Mouse (Mus musculus): Measurements from ENCODE around the gene Sik3. TPM values are rescaled to one million over a fixed set of nuclear protein-coding genes. Genes with fewer than 3 reads are reported as not detected.

Gene Sik3
- polyA plus RNA-seq (2016; fragmentation: Nextera tagmentation; extraction: Ambion mirVana) = 8.4 and 9.9 TPM in 2 replicates

- 3% methylated on average over 77 of the region's 78 CpGs for WGBS
- no peaks in the 10 kb centered on the region for H3K36me3 ChIP-seq (replicated peaks)
- peaks cover 52% of the 10 kb centered on the region for H3K4me1 ChIP-seq
- no peaks in the 10 kb centered on the region for H3K27me3 ChIP-seq (replicated peaks; ENCODE audit: low read depth, poor library complexity, severe bottlenecking)
- H3K9me3 ChIP-seq = no peaks in the 10 kb centered on the region
- peak; percentile 97 for DNase-seq (ENCODE audit: low spot score)
- peak within 1 kb of the TSS; percentile 97 for H3K27ac ChIP-seq (replicated peaks)
- peak within 1 kb of the TSS; percentile 84 for H3K4me3 ChIP-seq
These were observed at the start of gene Sik3, which contains the start of gene Pafah1b2 for GRCm38 (mm10) chr9:46012091-46013008. TSS of gene Sik3 (plus strand) at chr9:46012820. TSS of gene Pafah1b2 (minus strand) at chr9:46012690.

GRCm38 (mm10) chr9:45963577-45963976 is 49.0 kb upstream of the Sik3 start:
- H3K4me1 ChIP-seq = 0 out of 2 replicates have a peak, but pooled peaks cover 3% of the 10 kb centered on the region
- 92% methylated on average over 6 of the region's 6 CpGs for WGBS
- no peak overlapping the region for H3K4me3 ChIP-seq
- DNase-seq (ENCODE audit: low spot score) = no peak
- H3K9me3 ChIP-seq = no peaks in the 10 kb centered on the region
- peaks cover 85% of the 10 kb centered on the region for H3K36me3 ChIP-seq (replicated peaks)
- H3K27me3 ChIP-seq (replicated peaks; ENCODE audit: low read depth, poor library complexity, severe bottlenecking) = no peaks in the 10 kb centered on the region
- no peak overlapping the region for H3K27ac ChIP-seq (replicated peaks)

GRCm38 (mm10) chr9:45976884-45977283 is 35.7 kb upstream of the Sik3 start:
- WGBS = 83% methylated on average over 2 of the region's 2 CpGs

DNA sequence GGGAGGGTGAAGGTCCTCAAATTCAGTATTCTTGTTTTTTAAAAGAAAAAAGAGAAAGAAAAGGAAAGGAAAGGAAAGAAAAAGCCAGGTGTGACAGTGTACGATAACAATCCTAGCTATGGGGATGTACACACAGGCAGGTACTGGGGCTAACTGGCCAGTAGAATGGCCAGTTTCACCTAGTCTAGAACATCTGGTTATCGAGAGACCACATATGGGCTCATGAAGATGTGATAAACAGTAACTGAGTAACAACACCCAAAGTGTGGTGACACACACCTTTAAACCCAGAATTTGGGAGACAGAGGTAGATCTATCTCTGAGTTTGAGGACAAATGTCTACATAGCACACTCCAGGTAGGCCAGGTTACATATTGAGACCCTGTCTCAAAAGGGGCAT is 32.8 kb upstream of the Sik3 start:
- WGBS = 95% methylated on average over 2 of the region's 2 CpGs
- DNase-seq (ENCODE audit: low spot score) = no peak
- no peaks in the 10 kb centered on the region for H3K27me3 ChIP-seq (replicated peaks; ENCODE audit: low read depth, poor library complexity, severe bottlenecking)
- peaks cover 61% of the 10 kb centered on the region for H3K36me3 ChIP-seq (replicated peaks)
- H3K4me1 ChIP-seq = peaks cover 21% of the 10 kb centered on the region
- H3K9me3 ChIP-seq = no peaks in the 10 kb centered on the region
- H3K27ac ChIP-seq (replicated peaks) = no peak overlapping the region
- no peak overlapping the region for H3K4me3 ChIP-seq

More at GRCm38 (mm10) chr9:45976884-45977283, 35.7 kb upstream of the Sik3 start:
- no peaks in the 10 kb centered on the region for H3K27me3 ChIP-seq (replicated peaks; ENCODE audit: low read depth, poor library complexity, severe bottlenecking)
- no peak for DNase-seq (ENCODE audit: low spot score)
- peaks cover 76% of the 10 kb centered on the region for H3K36me3 ChIP-seq (replicated peaks)
- H3K9me3 ChIP-seq = no peaks in the 10 kb centered on the region
- no peak overlapping the region for H3K27ac ChIP-seq (replicated peaks)
- peaks cover 3% of the 10 kb centered on the region; the same call in 1 of the 2 replicates for H3K4me1 ChIP-seq
- H3K4me3 ChIP-seq = no peak overlapping the region

GRCm38 (mm10) chr9:45980611-45981010 is 32.0 kb upstream of the Sik3 start:
- no peak overlapping the region for H3K4me3 ChIP-seq
- H3K9me3 ChIP-seq = no peaks in the 10 kb centered on the region
- H3K36me3 ChIP-seq (replicated peaks) = peaks cover 53% of the 10 kb centered on the region
- 93% methylated on average over 1 of the region's 1 CpGs for WGBS
- no peak for DNase-seq (ENCODE audit: low spot score)
- H3K4me1 ChIP-seq = peaks cover 29% of the 10 kb centered on the region
- no peaks in the 10 kb centered on the region for H3K27me3 ChIP-seq (replicated peaks; ENCODE audit: low read depth, poor library complexity, severe bottlenecking)
- H3K27ac ChIP-seq (replicated peaks) = no peak overlapping the region

DNA sequence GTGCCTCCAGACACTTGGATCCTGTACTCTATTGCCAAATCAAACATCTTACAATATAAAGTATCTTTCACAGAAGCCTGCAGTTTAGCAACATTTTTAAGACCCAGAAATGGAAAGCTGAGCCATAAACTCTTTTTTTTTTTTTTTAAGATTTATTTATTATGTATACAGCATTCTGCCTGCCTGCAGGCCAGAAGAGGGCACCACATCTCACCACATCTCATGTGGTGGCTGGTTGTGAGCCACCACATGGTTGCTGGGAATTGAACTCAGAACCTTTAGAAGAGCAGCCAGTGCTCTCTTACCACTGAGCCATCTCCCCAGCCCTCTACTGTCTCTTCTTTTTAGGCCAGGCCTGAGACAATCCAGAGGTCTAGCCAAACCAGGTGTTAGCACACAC is 31.3 kb upstream of the Sik3 start:
- H3K36me3 ChIP-seq (replicated peaks) = peaks cover 46% of the 10 kb centered on the region
- H3K27me3 ChIP-seq (replicated peaks; ENCODE audit: low read depth, poor library complexity, severe bottlenecking) = no peaks in the 10 kb centered on the region
- no peak overlapping the region for H3K4me3 ChIP-seq
- no peaks in the 10 kb centered on the region for H3K9me3 ChIP-seq
- H3K4me1 ChIP-seq = peaks cover 33% of the 10 kb centered on the region
- no peak for DNase-seq (ENCODE audit: low spot score)
- no peak overlapping the region for H3K27ac ChIP-seq (replicated peaks)

GRCm38 (mm10) chr9:45983676-45984408 is 28.8 kb upstream of the Sik3 start:
- DNase-seq (ENCODE audit: low spot score) = peak; percentile 51
- peaks cover 33% of the 10 kb centered on the region for H3K4me1 ChIP-seq
- WGBS = 3% methylated on average over 23 of the region's 23 CpGs
- H3K9me3 ChIP-seq = no peaks in the 10 kb centered on the region
- peaks cover 23% of the 10 kb centered on the region for H3K36me3 ChIP-seq (replicated peaks)
- peak overlapping the region; percentile 96 for H3K4me3 ChIP-seq
- no peaks in the 10 kb centered on the region for H3K27me3 ChIP-seq (replicated peaks; ENCODE audit: low read depth, poor library complexity, severe bottlenecking)
- H3K27ac ChIP-seq (replicated peaks) = peak overlapping the region; percentile 100

GRCm38 (mm10) chr9:45984409-45985228 is 28.0 kb upstream of the Sik3 start:
- under 1% methylated on average over 76 of the region's 76 CpGs for WGBS
- Histone ChIP-seq H3K27me3 (replicated peaks; ENCODE audit: low read depth, poor library complexity, severe bottlenecking) (no peaks in the 10 kb centered on the region), H3K9me3 (no peaks in the 10 kb centered on the region), H3K36me3 (replicated peaks) (peaks cover 23% of the 10 kb centered on the region), H3K27ac (replicated peaks) (peak overlapping the region; percentile 100), H3K4me3 (peak overlapping the region; percentile 96), H3K4me1 (peaks cover 33% of the 10 kb centered on the region)
- peak; percentile 96 for DNase-seq (ENCODE audit: low spot score)

GRCm38 (mm10) chr9:45985229-45985567 is 27.4 kb upstream of the Sik3 start:
- DNase-seq (ENCODE audit: low spot score) = peak; percentile 39
- Histone ChIP-seq H3K27me3 (replicated peaks; ENCODE audit: low read depth, poor library complexity, severe bottlenecking) (no peaks in the 10 kb centered on the region), H3K4me3 (peak overlapping the region; percentile 96), H3K27ac (replicated peaks) (peak overlapping the region; percentile 100), H3K36me3 (replicated peaks) (peaks cover 23% of the 10 kb centered on the region), H3K4me1 (peaks cover 30% of the 10 kb centered on the region), H3K9me3 (no peaks in the 10 kb centered on the region)
- 2% methylated on average over 4 of the region's 4 CpGs for WGBS

DNA sequence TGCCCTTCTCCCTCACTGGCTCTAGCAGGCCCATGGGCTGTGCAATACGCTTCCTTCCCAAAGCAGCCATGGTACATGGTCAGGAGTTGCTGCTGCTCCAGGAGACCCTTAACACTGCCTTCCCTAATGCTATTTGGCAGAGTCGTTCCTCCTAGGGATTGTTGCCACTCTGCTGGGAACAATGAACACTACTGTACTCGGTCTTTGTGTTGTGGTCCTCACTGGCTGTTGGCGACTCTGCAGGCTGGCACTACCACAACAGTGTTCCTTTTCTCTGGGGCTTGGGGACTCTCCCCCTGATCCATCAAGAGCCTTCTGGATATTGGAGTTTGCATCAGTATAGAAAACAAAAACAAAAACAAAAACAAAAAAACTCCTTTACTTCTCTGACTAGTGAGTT is 13.6 kb upstream of the Sik3 start:
- no peak overlapping the region for H3K27ac ChIP-seq (replicated peaks)
- H3K4me1 ChIP-seq = 0 out of 2 replicates have a peak, but pooled peaks cover 2% of the 10 kb centered on the region
- no peaks in the 10 kb centered on the region for H3K27me3 ChIP-seq (replicated peaks; ENCODE audit: low read depth, poor library complexity, severe bottlenecking)
- no peaks in the 10 kb centered on the region for H3K36me3 ChIP-seq (replicated peaks)
- no peak for DNase-seq (ENCODE audit: low spot score)
- WGBS = 59% methylated on average over 4 of the region's 4 CpGs
- H3K9me3 ChIP-seq = no peaks in the 10 kb centered on the region
- H3K4me3 ChIP-seq = no peak overlapping the region

- Histone ChIP-seq H3K4me3 (no peak overlapping the region), H3K36me3 (replicated peaks) (no peaks in the 10 kb centered on the region), H3K27me3 (replicated peaks; ENCODE audit: low read depth, poor library complexity, severe bottlenecking) (no peaks in the 10 kb centered on the region), H3K9me3 (no peaks in the 10 kb centered on the region), H3K27ac (replicated peaks) (no peak overlapping the region), H3K4me1 (no peaks in the 10 kb centered on the region; the same call in 1 of the 2 replicates)
- 12% methylated on average over 7 of the region's 7 CpGs for WGBS
- peak; percentile 83 for DNase-seq (ENCODE audit: low spot score)
These were observed 8.9 kb upstream of the Sik3 start for GRCm38 (mm10) chr9:46003729-46004128.

GRCm38 (mm10) chr9:46004529-46004928 is 8.1 kb upstream of the Sik3 start:
- 67% methylated on average over 3 of the region's 3 CpGs for whole genome bisulfite sequencing
- H3K27ac ChIP-seq (replicated peaks) = no peak overlapping the region
- no peaks in the 10 kb centered on the region for H3K27me3 ChIP-seq (replicated peaks; ENCODE audit: low read depth, poor library complexity, severe bottlenecking)
- H3K9me3 ChIP-seq = no peaks in the 10 kb centered on the region
- no peak for DNase-seq (ENCODE audit: low spot score)
- H3K36me3 ChIP-seq (replicated peaks) = no peaks in the 10 kb centered on the region
- H3K4me1 ChIP-seq = no peaks in the 10 kb centered on the region; the same call in 1 of the 2 replicates
- H3K4me3 ChIP-seq = no peak overlapping the region
